Mouse (Mus musculus): Measurements from ENCODE around the gene Olfr1223. TPM values are rescaled to one million over a fixed set of nuclear protein-coding genes. Genes with fewer than 3 reads are reported as not detected.

Gene Olfr1223
- not detected for polyA plus RNA-seq (2014; fragmentation: Illumina TruSeq; extraction: RNeasy Lipid Tissue Mini Kit (QIAGEN cat#74804); ENCODE audit: low read depth, low replicate concordance)

DNA sequence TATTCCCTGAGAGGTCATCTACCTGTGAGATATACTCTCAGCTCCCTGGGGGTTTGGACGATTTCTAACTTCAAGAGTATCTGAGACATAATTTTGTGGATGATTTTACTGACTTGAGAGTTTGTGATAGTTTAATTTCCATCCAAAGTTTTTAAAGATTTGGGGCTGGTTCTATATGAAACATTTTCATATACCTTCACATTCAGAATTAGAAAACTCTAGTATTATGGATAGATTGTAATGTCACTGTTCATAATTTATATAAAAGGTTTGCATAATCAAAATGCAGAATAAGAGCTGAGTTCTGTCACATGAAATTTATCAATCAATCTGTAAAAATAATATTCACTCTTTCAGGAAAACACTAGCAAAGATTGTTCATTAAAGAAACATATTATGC is at the start of gene Olfr1223:
TSS of gene Olfr1223 (minus strand) at position 101 of the 400 bp plus-strand sequence.

GRCm38 (mm10) chr2:89199948-89200347 is 48.6 kb upstream of the Olfr1223 start, which contains the start of gene Olfr1226:
Gene Olfr1226, minus strand, starts transcription at chr2:89200048.

DNA sequence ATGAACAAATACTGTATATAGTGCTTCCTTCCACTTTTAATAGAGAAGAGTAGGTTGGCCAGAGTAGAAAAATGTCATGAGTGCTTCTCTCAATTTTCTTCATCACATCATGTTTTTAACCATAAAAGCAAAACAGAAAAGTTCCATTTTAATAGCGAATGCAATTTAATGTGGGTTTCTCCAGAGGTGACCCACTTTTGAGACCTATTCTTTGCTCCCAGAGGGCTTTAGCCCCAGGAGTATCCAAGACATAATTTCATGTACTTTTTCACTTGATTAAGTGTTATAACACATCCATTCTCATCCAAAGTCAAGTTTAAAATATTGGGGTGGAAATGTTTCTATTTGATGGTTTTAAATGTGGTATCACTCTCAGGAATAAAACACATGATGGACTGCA is 23.2 kb upstream of the Olfr1223 start, which contains the start of gene Olfr1225:
TSS of gene Olfr1225 (minus strand) at position 101 of the 400 bp plus-strand sequence.

DNA sequence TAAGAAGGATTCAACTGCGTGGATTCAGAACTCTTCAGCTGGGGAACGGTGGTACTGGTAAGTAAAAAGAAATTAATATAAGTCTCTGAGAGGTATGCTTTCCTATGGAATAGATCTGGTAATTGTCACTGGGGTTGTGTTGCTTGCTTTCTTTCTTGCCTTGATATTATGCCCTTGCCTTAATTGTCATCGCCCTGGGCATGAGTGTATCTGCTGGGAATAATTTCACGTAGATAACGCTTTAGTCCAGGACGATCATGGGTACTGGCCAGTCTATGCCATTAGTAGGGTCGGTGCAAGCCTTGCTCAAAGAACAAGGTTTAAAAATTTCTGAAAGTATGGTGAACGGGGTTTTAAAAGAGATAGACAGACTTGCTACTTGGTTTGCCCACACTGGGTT is 12.6 kb upstream of the Olfr1223 start, which contains the start of gene Olfr1224-ps1:
TSS of gene Olfr1224-ps1 (minus strand) at position 101 of the 400 bp plus-strand sequence.

DNA sequence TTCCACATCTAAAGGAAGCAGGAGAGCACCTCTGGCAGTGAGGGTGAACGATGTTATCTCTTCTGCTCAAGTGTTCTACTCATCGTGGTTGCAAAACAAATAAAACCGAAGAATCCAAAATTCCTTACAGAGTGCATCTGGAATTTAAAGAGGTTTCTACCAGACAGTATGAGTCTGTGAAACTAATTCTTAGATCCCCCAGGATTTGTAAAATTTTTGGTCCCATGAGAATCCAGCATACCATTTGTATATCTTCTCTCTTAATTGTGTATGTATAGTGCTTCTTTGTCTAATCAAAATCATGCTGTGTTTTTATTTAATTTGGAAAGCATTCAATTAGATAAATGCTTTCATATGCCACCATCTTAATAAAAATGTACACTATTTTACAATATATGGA is 18.4 kb downstream of the Olfr1223 start, which contains the start of gene Olfr1222:
TSS of gene Olfr1222 (minus strand) at position 101 of the 400 bp plus-strand sequence.

DNA sequence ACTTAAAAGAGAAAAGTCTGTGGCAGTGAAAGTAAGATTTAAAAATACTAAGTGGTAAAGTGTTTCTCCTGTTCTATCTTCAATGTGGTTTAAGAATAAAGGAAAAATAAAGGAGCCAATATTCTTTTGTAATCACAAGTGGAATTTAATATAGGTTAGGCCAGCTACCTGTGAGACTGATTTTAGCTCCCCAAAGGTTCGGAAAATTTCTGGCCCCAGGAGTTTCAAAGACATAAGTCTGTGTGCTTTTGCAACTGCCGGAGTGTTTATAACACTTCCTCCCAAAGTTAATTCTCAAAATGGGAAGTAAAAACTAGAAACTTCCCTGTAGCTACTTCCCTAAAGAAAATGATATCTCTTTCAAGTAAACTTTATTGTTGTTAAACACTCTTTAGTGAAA is 34.2 kb downstream of the Olfr1223 start, which contains the start of gene Olfr1221:
TSS of gene Olfr1221 (minus strand) at position 101 of the 400 bp plus-strand sequence.

DNA sequence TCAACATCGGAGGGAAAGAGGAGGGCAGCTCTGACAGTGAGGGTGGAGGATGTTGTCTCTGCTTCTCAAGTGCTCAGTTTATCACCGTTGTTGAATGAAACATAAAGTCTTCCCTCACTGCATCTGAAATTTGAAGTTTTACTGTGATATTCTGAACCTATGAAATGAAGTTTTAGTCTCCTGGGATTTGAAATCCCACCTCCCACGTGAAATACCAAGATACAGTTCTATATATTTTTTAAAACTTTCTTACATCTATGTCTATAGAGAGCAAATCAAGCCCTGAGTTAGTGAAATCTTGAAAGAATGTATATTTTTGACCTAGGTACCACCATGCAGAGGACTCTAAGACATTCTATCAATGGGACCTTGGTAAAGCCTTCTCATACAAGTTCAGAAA is 44.6 kb downstream of the Olfr1223 start, which contains the start of gene Olfr1220:
TSS of gene Olfr1220 (minus strand) at position 101 of the 400 bp plus-strand sequence.

Other genes with a start within 250 kb of the Olfr1223 start
- not detected for gene Olfr1208, start 249.2 kb downstream of the Olfr1223 start, polyA plus RNA-seq (2014; fragmentation: Illumina TruSeq; extraction: RNeasy Lipid Tissue Mini Kit (QIAGEN cat#74804); ENCODE audit: low read depth, low replicate concordance)
- not detected for gene Olfr1209, start 236.4 kb downstream of the Olfr1223 start, polyA plus RNA-seq (2014; fragmentation: Illumina TruSeq; extraction: RNeasy Lipid Tissue Mini Kit (QIAGEN cat#74804); ENCODE audit: low read depth, low replicate concordance)
- gene Olfr1211, start 213.4 kb downstream of the Olfr1223 start, polyA plus RNA-seq (2014; fragmentation: Illumina TruSeq; extraction: RNeasy Lipid Tissue Mini Kit (QIAGEN cat#74804); ENCODE audit: low read depth, low replicate concordance) = not detected
- not detected for gene Olfr1212, start 197.6 kb downstream of the Olfr1223 start, polyA plus RNA-seq (2014; fragmentation: Illumina TruSeq; extraction: RNeasy Lipid Tissue Mini Kit (QIAGEN cat#74804); ENCODE audit: low read depth, low replicate concordance)
- gene Gm13762, start 171.3 kb downstream of the Olfr1223 start, polyA plus RNA-seq (2014; fragmentation: Illumina TruSeq; extraction: RNeasy Lipid Tissue Mini Kit (QIAGEN cat#74804); ENCODE audit: low read depth, low replicate concordance) = not detected
- not detected for gene Olfr1214, start 158.9 kb downstream of the Olfr1223 start, polyA plus RNA-seq (2014; fragmentation: Illumina TruSeq; extraction: RNeasy Lipid Tissue Mini Kit (QIAGEN cat#74804); ENCODE audit: low read depth, low replicate concordance)
- gene Olfr1215, start 144.6 kb downstream of the Olfr1223 start, polyA plus RNA-seq (2014; fragmentation: Illumina TruSeq; extraction: RNeasy Lipid Tissue Mini Kit (QIAGEN cat#74804); ENCODE audit: low read depth, low replicate concordance) = not detected
- gene Olfr1216, start 133.2 kb downstream of the Olfr1223 start, polyA plus RNA-seq (2014; fragmentation: Illumina TruSeq; extraction: RNeasy Lipid Tissue Mini Kit (QIAGEN cat#74804); ENCODE audit: low read depth, low replicate concordance) = not detected
- gene Olfr1217, start 119.5 kb downstream of the Olfr1223 start, polyA plus RNA-seq (2014; fragmentation: Illumina TruSeq; extraction: RNeasy Lipid Tissue Mini Kit (QIAGEN cat#74804); ENCODE audit: low read depth, low replicate concordance) = not detected
- not detected for gene Olfr1218, start 90.4 kb downstream of the Olfr1223 start, polyA plus RNA-seq (2014; fragmentation: Illumina TruSeq; extraction: RNeasy Lipid Tissue Mini Kit (QIAGEN cat#74804); ENCODE audit: low read depth, low replicate concordance)
- gene Olfr1219, start 68.0 kb downstream of the Olfr1223 start, polyA plus RNA-seq (2014; fragmentation: Illumina TruSeq; extraction: RNeasy Lipid Tissue Mini Kit (QIAGEN cat#74804); ENCODE audit: low read depth, low replicate concordance) = not detected
- gene Olfr1220, start 44.7 kb downstream of the Olfr1223 start, polyA plus RNA-seq (2014; fragmentation: Illumina TruSeq; extraction: RNeasy Lipid Tissue Mini Kit (QIAGEN cat#74804); ENCODE audit: low read depth, low replicate concordance) = not detected
- gene Olfr1221, start 34.3 kb downstream of the Olfr1223 start, polyA plus RNA-seq (2014; fragmentation: Illumina TruSeq; extraction: RNeasy Lipid Tissue Mini Kit (QIAGEN cat#74804); ENCODE audit: low read depth, low replicate concordance) = not detected
- not detected for gene Olfr1222, start 18.5 kb downstream of the Olfr1223 start, polyA plus RNA-seq (2014; fragmentation: Illumina TruSeq; extraction: RNeasy Lipid Tissue Mini Kit (QIAGEN cat#74804); ENCODE audit: low read depth, low replicate concordance)
- gene Olfr1224-ps1, start 12.5 kb upstream of the Olfr1223 start, polyA plus RNA-seq (2014; fragmentation: Illumina TruSeq; extraction: RNeasy Lipid Tissue Mini Kit (QIAGEN cat#74804); ENCODE audit: low read depth, low replicate concordance) = not detected
- gene Olfr1225, start 23.1 kb upstream of the Olfr1223 start, polyA plus RNA-seq (2014; fragmentation: Illumina TruSeq; extraction: RNeasy Lipid Tissue Mini Kit (QIAGEN cat#74804); ENCODE audit: low read depth, low replicate concordance) = not detected
- gene Olfr1226, start 48.5 kb upstream of the Olfr1223 start, polyA plus RNA-seq (2014; fragmentation: Illumina TruSeq; extraction: RNeasy Lipid Tissue Mini Kit (QIAGEN cat#74804); ENCODE audit: low read depth, low replicate concordance) = not detected
- not detected for gene Olfr1228, start 102.5 kb upstream of the Olfr1223 start, polyA plus RNA-seq (2014; fragmentation: Illumina TruSeq; extraction: RNeasy Lipid Tissue Mini Kit (QIAGEN cat#74804); ENCODE audit: low read depth, low replicate concordance)
- gene Olfr1229, start 136.5 kb upstream of the Olfr1223 start, polyA plus RNA-seq (2014; fragmentation: Illumina TruSeq; extraction: RNeasy Lipid Tissue Mini Kit (QIAGEN cat#74804); ENCODE audit: low read depth, low replicate concordance) = not detected
- not detected for gene Olfr1230, start 145.7 kb upstream of the Olfr1223 start, polyA plus RNA-seq (2014; fragmentation: Illumina TruSeq; extraction: RNeasy Lipid Tissue Mini Kit (QIAGEN cat#74804); ENCODE audit: low read depth, low replicate concordance)
- not detected for gene Olfr1231, start 155.5 kb upstream of the Olfr1223 start, polyA plus RNA-seq (2014; fragmentation: Illumina TruSeq; extraction: RNeasy Lipid Tissue Mini Kit (QIAGEN cat#74804); ENCODE audit: low read depth, low replicate concordance)
- gene Olfr1232, start 178.1 kb upstream of the Olfr1223 start, polyA plus RNA-seq (2014; fragmentation: Illumina TruSeq; extraction: RNeasy Lipid Tissue Mini Kit (QIAGEN cat#74804); ENCODE audit: low read depth, low replicate concordance) = not detected
- gene Olfr1233, start 190.8 kb upstream of the Olfr1223 start, polyA plus RNA-seq (2014; fragmentation: Illumina TruSeq; extraction: RNeasy Lipid Tissue Mini Kit (QIAGEN cat#74804); ENCODE audit: low read depth, low replicate concordance) = not detected
- not detected for gene Olfr1234, start 213.3 kb upstream of the Olfr1223 start, polyA plus RNA-seq (2014; fragmentation: Illumina TruSeq; extraction: RNeasy Lipid Tissue Mini Kit (QIAGEN cat#74804); ENCODE audit: low read depth, low replicate concordance)